13 mouse cellular contexts compared by ENCODE assay signal in genomic region chr11:46083405-46083804, GRCm38 (mm10). TPM values are rescaled to one million over a fixed set of nuclear protein-coding genes. Genes with fewer than 3 reads are reported as not detected.
DNase-seq lines count a peak whose midpoint lies in the region; ATAC-seq and TF ChIP-seq lines count a peak whose summit lies in the region.
"Had no signal": no experiment of that assay in that cellular context is flagged by ENCODE, and none has a peak within 500 bp of the region (broad histone marks: within the 10 kb centered on the region; RNA-seq: fewer than 3 reads in every experiment).

No protein-coding gene starts in this region.

- no peak for TF ChIP-seq POLR2A in spleen, adult 2 months (IDR thresholded peaks at IDR 0.05; ENCODE audit: low read depth, low read length)

- H3K4me1 ChIP-seq in heart, embryonic 14.5 days (ENCODE audit: control insufficient read depth in 2 of 2, insufficient read depth in 2 of 2, low read length in 2 of 2) = peaks cover 30 to 75% of the 10 kb centered on the region in 2 experiments
- H3K4me1 ChIP-seq in spleen, adult 2 months (ENCODE audit: control insufficient read depth, insufficient read depth, insufficient read length) = peaks cover 14% of the 10 kb centered on the region

- WGBS in heart, embryonic 14.5 days = 35% methylated on average over 3 of the region's 3 CpGs
- 36% methylated on average over 3 of the region's 3 CpGs for WGBS in spleen, adult 2 months

- no peak for ATAC-seq in heart, embryonic 14.5 days (ENCODE audit: insufficient number of reproducible peaks, insufficient read depth, low FRiP score, low read depth)
- peak; percentile 46 for ATAC-seq in granulocyte monocyte progenitor cell, adult 5-6 weeks (replicated peaks; ENCODE audit: poor library complexity, severe bottlenecking)

- no peaks in the 10 kb centered on the region for H3K9me3 ChIP-seq in heart, embryonic 14.5 days (ENCODE audit: control insufficient read depth, low read length)
- H3K9me3 ChIP-seq: forebrain, embryonic 10.5 days had no signal

- no peak overlapping the region for H3K4me3 ChIP-seq in heart, embryonic 14.5 days (ENCODE audit: control insufficient read depth in 1 of 2, insufficient read depth in 1 of 2, low read depth in 1 of 2, low read length in 2 of 2)
- no peak overlapping the region for H3K4me3 ChIP-seq in spleen, adult 2 months (ENCODE audit: extremely low read depth, insufficient read depth, insufficient read length)
- H3K4me3 ChIP-seq: forebrain, embryonic 10.5 days had no signal

- no peak for TF ChIP-seq CTCF in spleen, adult 2 months (IDR thresholded peaks at IDR 0.05; ENCODE audit: extremely low read depth, insufficient read depth, insufficient read length, insufficient replicate concordance)

- no peaks in the 10 kb centered on the region for H3K27me3 ChIP-seq in heart, embryonic 14.5 days (ENCODE audit: control insufficient read depth, insufficient read depth, low read length)
- H3K27me3 ChIP-seq in spleen, adult 2 months (ENCODE audit: control insufficient read depth, insufficient read depth, low read length) = no peaks in the 10 kb centered on the region

- H3K4me2 ChIP-seq in heart, embryonic 14.5 days (ENCODE audit: low read length) = no peak overlapping the region

- H3K27ac ChIP-seq in heart, embryonic 14.5 days (replicated peaks in 1 of 2; ENCODE audit: control insufficient read depth in 1 of 2, insufficient read depth in 1 of 2, low read depth in 2 of 2, low read length in 2 of 2) = peak overlapping the region; percentile 28 to 84; a peak in 3 of 4 replicates
- H3K27ac ChIP-seq in spleen, adult 2 months (ENCODE audit: insufficient read depth, low read length) = peak overlapping the region; percentile 52
- H3K27ac ChIP-seq: forebrain, embryonic 10.5 days had no signal

- H3K36me3 ChIP-seq in heart, embryonic 14.5 days (ENCODE audit: control insufficient read depth, insufficient read depth, low read length) = peaks cover 40% of the 10 kb centered on the region
- H3K36me3 ChIP-seq in spleen, adult 2 months (ENCODE audit: control insufficient read depth, insufficient read depth, low read length) = peaks cover 4% of the 10 kb centered on the region; the same call in 1 of the 2 replicates
- H3K36me3 ChIP-seq: forebrain, embryonic 10.5 days had no signal

- H3K9ac ChIP-seq in heart, embryonic 14.5 days (ENCODE audit: low read length) = no peak overlapping the region

- DNase-seq in heart, adult 9 months (ENCODE audit: low spot score in 2 of 2) = no peak
- no peak for DNase-seq in spleen, adult 2 months (ENCODE audit: low read depth in 1 of 2, low spot score in 2 of 2)
- no peak for DNase-seq in spleen, postnatal 10 days (ENCODE audit: low spot score in 2 of 2)
- DNase-seq in adrenal gland, postnatal 14 days = no peak
- DNase-seq in layer of hippocampus, postnatal 10 days (ENCODE audit: low spot score in 2 of 2) = no peak
- DNase-seq: B cell, adult 2 months; cerebellum, adult 9-10 months; kidney, adult 9 months; lung, postnatal 10 days; thymus, postnatal 4 days had no signal

RNA-seq across cellular contexts. Expression of gene Adam19, which starts 27.6 kb away (rescaled TPM):
- polyA plus RNA-seq in heart, embryonic 14.5 days (2014; fragmentation: Nextera tagmentation; extraction: Ambion mirVana) = 21.1 and 22.7 TPM in 2 replicates
- polyA plus RNA-seq in spleen, adult 2 months (2012; rRNA removed) = 21.3 and 24.9 TPM in 2 replicates
- 0.19 TPM in 1 of 2 replicates, not detected in the other for total RNA-seq in granulocyte monocyte progenitor cell, adult 5-6 weeks (2014; fragmentation: Nextera tagmentation)
- total RNA-seq in granulocyte monocyte progenitor cell, adult 5-6 weeks (2017) = 0.26 and 0.43 TPM in 2 replicates
- total RNA-seq in adrenal gland, postnatal 14 days (2021) = 10.7 and 13.2 TPM in 2 replicates
- total RNA-seq in layer of hippocampus, postnatal 10 days (2021) = 10 to 100 TPM; 34.4 to 36.0 TPM

RNA-seq across cellular contexts. Expression of gene Gm12166, which starts 31.3 kb away (rescaled TPM):
- 4.6 and 4.9 TPM in 2 replicates for polyA plus RNA-seq in heart, embryonic 14.5 days (2014; fragmentation: Nextera tagmentation; extraction: Ambion mirVana)
- polyA plus RNA-seq in spleen, adult 2 months (2012; rRNA removed) = 9.4 and 28.6 TPM in 2 replicates
- 9.0 and 11.9 TPM in 2 replicates for total RNA-seq in granulocyte monocyte progenitor cell, adult 5-6 weeks (2014; fragmentation: Nextera tagmentation)
- 20.7 and 35.7 TPM in 2 replicates for total RNA-seq in granulocyte monocyte progenitor cell, adult 5-6 weeks (2017)
- total RNA-seq in adrenal gland, postnatal 14 days (2021) = 0.86 and 4.1 TPM in 2 replicates
- 1 to 10 TPM; 3.6 to 3.7 TPM for total RNA-seq in layer of hippocampus, postnatal 10 days (2021)
